Mouse (Mus musculus) left cerebral cortex, adult 18-20 months (tissue): ENCODE results near the gene Bmpr2. TPM values are rescaled to one million over a fixed set of nuclear protein-coding genes. Genes with fewer than 3 reads are reported as not detected.
"Not testable (repeated sequence)": the region's sequence is repeated elsewhere in the genome, so short reads cannot be mapped to it uniquely, and the experiment has no call there.

ENCODE experiments used
- DNase-seq, 2 experiments: peaks; one replicate each; pipeline ENCODE4 v3.0.0; 2021 to 2022; ENCODE audit warnings: low spot score in 2 of 2, mixed read lengths in 1 of 2
- long read RNA-seq, 2 experiments: library from polyadenylated mRNA; stranded (forward); transcript quantifications; one replicate each; pipeline ENCODE4 v2.0.0; 2021
- total RNA-seq, 2 experiments: library from RNA; stranded (reverse); gene quantifications; 2 replicates each; pipeline ENCODE4 v1.2.3; 2021

Gene Bmpr2
- total RNA-seq, result 10 to 100 TPM; 90.8 to 91.0 TPM
- long read RNA-seq, experiment 1, full-length matches to known transcripts, result 2 of 9 reads
- long read RNA-seq, experiment 1, partial matches to known transcripts, result 5 of 9 reads
- long read RNA-seq, experiment 1, other reads (novel, unspliced or antisense), result 2 of 9 reads
- long read RNA-seq, experiment 2, partial matches to known transcripts, result 1 of 13 reads
- long read RNA-seq, experiment 2, other reads (novel, unspliced or antisense), result 12 of 13 reads

DNA sequence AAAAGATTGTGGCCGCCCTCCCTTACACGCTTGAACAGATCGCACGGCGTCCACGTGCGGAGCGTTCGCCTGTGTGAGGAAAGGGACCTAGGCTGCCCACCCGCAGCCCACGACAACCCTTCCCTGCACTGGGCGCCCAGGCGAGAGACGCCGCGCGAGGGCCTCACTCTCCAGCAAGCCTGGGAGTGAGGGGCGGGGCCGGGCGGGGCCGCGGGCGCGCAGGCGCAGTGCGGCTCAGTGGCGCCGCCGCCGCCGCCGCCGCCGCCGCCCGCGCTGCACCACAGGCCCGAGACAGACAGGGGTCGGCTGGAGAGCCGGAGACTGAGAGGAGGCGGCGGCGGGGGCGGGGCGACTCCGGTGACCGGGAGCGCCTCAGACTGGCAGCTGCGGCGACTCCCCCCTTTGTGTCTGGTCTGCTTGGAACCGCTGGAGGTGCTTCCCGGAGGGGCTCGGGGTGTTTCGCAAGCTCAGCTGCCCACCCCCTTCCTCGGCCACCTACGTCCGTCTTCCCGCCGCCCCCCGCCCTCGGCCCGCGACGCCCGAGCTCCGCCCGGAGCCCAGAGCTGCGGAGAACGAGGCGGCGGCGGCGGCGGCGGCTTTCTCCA, at the start of gene Bmpr2:
TSS of gene Bmpr2 (plus strand) at position 237 of the 605 bp plus-strand sequence.
- DNase-seq, result peak; percentile 73 to 87

DNA sequence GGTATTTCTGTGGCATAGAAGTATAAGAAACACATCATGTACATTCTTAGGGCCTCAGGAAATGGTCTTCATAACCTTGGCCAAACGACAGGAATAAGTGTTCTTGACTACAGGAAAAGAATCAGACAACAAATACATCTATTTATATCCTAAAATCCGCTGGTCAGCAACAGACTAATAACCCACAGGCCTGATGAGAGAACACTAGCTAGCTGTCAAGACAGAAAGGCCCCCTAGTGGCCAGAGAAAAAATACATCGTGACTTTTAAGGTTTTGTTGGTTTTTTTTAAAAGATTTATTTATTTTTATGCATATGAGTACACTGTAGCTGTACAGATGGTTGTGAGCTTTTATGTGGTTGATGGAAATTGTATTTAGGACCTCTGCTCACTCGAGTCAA, 43.3 kb upstream of the Bmpr2 start:
- peak in 1 of 2 experiments; percentile 20 for DNase-seq

DNA sequence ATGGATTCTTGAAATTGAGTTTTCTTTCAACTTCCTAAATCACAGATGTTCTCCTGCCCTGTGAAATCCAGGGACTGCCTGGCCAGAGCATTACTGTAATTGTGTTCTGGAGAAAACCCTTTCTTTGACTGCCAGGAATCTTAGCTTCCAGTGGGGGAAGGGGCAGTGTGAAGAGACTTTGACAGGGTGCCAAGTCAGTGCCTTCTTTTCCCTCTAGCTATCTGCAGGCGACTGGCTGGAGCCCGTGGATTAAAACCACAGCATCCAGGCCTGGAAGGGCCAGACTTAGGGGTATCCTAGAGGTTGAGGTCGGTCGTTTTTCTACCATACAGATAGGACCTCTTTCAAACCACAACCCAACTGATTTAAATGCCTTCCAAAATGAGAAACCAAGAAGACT, 37.5 kb upstream of the Bmpr2 start:
- DNase-seq, result no peak

DNA sequence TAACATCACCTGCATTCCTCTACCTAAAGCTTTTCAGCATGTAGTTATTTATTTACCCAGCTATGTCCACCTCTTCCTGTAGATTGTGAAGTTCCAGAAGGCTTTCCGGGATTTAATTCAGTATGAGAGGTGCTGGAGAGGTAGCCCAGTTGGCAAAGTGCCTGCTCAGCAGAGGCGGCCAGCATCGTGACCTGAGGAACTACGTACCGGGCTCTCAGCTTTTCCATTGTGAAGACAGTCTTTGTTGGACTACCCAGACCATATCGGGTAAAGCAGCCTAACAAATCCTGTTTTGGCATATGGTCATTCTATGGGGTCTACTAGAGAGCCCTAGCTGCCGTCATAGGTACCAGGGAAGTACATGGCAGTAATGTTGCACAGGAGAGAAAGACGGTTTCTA, 33.1 kb upstream of the Bmpr2 start:
- DNase-seq, result no peak

DNA sequence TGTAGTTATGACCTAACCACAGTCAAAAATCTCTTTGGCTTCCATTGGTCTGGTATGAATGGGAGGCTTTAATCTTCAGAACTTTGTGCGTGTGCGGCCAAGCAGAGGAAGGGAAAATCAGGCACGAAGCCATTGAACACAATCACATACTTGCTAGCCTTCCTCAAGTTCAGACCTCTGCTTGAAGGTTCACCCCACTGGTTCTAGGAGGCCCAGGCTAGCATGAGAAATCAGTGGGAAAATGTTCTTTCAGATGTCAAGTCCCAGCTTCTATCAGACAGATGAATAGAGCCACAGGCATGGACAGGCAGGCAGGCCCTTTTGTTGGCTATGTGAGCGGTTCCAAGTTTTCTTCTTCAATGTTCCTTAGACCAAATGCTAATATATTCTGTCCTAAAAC, 32.5 kb upstream of the Bmpr2 start:
- no peak for DNase-seq

DNA sequence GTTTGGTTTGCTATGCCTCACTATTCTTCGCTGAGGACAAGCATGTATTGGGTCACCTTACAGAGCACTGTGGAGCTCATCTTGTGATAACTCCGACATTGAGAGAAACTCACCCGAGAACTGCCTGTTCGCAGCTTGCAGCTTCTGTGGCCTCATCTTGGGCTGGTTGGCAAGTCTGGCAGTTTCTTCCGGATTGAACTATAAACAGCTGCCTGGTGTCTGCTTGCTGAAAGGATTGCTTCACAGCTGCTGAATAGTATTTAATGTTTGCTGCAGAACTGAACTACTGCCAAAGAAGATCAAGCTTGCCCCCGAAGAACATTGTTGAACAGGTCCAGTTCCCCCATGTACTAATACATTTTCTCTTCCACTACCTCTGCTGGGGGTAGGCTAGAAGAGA, 29.1 kb upstream of the Bmpr2 start:
- DNase-seq, result no peak

DNA sequence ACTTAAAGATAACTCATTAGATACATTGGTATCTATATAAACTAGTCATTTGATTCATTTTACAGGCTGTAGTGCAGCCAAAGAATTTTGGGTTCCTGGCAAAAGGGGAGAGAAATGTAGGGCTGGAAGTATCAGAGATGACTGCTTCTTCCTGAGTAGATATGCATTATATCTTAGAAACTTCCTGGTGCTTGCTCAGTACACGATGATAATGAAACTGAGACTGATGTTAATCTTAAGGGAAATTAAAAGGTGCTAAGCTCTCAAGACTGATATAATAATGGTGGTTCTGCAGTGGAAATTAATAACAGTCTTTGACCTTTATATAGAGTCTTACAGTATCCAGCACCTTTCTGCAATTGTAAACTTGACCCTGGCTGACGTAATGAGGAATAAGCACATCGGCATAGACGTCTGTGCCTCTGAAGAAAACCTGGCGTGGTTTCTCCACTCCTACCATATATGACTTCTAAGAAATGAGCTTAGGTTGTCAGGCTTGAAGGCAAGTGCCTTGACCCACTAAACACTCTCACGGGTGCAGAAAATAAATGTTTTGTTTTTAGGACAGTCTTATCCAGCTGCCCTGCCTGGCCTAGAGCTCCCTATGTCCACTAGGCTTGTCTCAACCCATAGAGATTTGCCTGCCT, 24.3 kb upstream of the Bmpr2 start:
- DNase-seq, result no peak

DNA sequence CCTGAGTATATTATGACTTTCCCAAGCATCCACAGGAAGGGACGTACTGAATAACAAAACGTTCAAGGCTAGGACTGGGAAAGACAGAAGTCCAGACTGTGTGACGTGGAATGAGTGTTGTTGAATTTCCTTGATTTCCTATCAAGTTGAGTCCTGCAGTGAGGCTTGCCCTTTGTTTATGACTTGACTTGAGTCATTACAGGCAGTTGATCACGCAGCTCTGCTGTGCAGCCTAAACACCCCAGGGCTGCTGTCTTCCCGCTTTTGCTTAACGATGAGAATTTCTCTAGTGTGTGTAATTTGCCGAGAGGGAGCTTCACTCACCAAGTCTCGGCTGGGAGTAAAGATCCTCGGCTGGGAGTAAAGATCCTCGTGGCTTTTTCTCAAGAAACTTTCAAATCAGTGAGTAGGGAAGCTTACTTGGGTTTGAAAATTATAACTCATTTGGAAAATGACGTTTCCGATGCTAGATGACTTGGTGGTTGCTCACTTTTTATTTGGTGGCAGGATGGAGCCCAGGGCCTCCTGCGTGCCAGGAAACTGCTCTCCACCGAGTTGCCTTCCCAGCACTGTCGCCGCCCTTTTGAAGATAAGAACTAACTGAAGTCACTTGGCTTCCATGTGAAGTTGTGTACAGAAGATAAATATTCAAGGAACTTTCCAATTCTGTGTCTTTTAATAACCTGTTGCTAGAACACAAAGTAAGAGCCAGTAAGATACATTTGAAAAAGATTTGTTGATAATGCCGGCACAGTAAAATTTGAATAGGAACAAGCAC, 23.4 kb upstream of the Bmpr2 start:
- DNase-seq, result no peak

DNA sequence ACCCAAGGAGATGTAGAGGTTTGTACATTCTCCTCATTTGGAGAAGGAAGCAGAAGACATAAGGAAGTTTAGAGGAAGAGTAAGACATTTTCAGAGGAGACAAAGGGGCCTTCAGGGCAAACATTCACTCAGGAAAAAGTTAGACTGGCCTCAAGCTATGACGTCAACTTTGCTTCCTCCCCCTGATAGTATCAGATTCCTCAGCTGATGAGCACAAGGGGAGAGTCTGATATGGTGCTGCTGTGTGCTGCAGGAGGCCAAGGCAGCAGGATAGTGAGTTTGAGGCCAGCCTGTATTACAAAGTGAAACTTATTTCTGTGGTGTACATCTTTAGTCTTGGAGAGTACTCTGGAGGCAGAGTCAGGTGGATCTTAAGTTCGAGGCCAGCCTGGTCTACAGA, 14.2 kb upstream of the Bmpr2 start:
- DNase-seq, result no peak

DNA sequence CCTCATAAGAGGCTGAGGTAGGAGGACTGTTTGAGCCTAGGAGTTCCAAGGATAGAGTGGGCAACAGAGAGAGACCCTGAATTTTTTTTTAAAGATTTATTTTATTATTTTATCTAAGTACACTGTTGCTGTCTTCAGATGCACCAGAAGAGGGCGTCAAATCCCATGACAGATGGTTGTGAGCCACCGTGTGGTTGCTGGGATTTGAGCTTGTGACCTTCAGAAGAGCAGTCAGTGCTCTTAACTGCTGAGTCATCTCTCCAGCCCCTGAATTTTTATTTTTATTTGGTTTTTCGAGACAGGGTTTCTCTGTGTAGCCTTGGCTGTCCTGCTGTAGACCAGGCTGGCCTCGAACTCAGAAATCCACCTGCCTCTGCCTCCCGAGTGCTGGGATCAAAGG, 13.5 kb upstream of the Bmpr2 start:
- not testable (repeated sequence) for DNase-seq

DNA sequence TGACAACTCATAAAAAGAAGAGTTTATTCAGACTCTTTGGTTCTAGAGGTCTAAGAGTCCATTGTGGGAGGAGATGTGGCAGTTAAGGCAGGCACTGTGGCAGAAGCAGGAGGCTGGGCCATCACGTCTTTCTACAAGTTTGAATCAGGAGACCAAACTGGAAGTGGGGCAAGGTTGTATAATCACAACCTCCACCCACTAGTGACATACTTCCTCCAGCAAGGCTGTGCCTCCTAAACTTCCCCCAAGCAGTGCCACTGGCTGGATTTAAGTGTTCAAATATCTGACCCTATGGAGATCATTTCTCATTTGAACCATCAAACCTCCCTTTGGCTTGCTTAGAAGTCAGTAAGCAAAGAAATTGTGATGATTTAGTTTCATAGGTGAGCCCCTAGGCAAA, 7.9 kb upstream of the Bmpr2 start:
- no peak for DNase-seq

DNA sequence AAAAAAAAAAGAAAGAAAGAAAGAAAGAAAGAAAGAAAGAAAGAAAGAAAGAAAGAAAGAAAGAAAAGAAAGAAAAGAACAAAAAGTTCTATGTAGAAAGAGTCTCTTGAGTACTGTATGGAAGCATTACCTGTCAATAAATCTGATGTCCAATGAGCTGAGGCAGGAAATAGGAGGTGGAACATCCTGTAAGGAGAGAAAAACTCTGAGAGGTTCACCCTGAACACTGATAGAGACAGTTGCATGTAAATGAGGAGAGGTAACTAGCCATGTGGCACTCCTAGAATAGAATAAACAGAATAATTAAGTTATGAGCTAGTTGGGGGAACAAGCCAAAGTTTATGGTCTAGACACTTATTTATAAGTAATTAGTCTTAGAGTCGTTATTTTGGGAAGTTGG, 4.9 kb upstream of the Bmpr2 start:
- DNase-seq, result no peak

DNA sequence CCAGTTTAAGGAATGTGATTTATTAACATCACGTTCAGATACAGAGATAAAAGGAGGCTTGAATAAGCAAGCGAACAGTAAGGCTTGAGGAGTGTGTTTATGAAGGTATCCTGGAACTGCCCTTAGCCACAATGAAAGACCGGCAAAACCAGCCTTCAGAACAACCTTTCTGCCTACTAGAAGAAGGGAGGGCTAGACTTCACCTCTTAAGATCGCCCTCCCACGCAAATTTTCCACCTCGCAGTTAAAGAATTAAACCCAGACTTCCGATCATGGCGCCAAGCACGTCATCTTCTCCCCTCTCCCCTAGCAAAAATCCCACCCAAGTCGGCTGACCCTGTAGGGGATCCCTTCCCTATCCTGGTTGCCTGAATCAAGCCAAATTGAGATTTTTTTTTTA, 992 bp upstream of the Bmpr2 start:
- DNase-seq, result peak; percentile 15 to 18

DNA sequence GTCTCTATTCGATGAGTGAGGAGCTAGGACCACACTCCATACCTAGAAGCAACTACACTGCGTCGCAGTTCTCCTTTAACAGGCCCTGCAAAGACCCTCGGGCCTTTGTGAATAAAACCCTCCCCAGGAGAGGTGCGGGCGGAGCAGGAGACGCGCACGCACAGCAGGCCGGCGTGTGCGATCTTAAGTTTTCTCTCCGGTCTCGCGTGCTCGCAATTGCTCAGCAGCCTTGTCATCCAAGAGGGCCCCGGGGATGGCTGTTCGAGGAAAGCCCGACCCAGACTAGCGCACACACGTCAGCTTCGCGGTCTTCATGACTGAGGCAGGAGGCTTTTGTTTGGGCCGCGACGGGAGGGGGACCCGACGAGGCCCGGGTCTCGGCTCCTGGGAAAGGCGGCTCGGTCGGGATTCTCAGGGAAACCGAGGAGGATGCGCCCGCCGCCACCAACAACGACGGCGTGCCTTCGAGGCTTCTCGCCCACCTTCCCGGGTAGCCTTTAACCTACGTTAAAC, 493 bp upstream of the Bmpr2 start:
- peak; percentile 34 to 60 for DNase-seq

DNA sequence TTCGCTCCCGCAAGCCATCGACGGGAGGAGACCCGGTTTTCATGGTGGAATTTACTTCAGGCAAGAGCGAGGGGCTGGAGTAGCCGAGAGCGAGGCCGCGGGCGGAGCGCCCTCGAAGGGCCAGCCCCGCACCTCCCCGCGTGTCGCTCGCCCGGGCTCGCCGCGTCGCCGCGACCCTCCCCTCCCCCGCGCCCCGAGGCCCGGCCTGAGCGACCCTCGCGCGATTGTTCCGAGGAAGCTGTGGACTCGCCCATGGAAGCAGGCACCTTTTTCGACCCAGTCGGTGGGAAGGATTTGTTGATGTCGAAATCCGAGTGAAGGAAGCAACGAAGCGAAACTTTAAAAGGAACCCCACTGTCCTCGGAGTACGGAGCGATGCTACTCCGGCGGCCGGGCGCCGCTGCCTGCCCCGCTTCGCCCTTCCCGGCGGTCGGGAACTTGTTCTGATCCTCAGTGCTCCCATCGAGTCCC, 616 bp downstream of the Bmpr2 start:
- DNase-seq, result peak; percentile 24 to 31

DNA sequence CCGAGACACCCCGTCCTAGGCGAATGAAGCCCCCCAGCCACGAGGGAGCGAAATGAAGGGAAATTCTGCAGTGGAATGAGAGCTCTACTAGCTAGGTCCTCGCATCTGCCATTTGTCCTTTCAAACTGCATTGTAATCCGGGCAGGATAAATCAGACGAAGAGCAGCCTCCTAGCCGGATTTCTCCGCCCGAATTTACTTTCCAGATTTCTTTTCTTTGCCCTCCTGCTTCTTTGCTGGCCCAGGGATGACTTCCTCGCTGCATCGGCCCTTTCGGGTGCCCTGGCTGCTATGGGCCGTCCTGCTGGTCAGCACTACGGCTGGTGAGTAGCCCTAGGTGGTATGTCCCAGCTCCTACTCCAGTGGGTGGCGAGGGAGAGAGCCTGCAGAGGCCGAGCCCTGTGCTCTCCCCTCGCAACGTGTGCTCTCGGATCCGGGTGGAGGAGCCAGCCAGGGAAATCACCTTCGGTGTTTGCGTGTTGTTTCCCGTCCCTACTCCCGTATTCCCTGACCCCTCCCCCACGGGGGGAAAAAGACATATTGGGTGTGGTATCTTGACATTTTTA, 1.3 kb downstream of the Bmpr2 start:
- peak; percentile 12 to 29 for DNase-seq

DNA sequence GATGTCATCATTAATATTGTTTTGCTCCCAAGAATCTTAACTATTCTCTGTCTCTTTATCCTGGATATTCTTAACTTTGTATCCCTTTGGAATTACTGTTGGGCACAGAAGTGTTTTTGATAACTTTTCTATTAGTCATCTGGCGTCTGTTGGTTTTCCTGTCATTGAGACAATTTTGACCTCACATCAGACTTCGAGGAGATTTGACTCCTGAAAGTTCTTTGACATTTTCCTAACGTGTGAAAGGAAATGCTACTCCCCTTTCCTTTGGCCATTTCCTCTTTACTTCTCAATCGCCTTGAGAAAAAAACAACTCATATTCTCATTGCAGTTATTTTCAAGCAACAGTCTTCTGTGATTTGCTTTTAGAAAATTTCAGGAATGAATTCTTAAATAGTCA, 2.1 kb downstream of the Bmpr2 start:
- DNase-seq, result no peak

DNA sequence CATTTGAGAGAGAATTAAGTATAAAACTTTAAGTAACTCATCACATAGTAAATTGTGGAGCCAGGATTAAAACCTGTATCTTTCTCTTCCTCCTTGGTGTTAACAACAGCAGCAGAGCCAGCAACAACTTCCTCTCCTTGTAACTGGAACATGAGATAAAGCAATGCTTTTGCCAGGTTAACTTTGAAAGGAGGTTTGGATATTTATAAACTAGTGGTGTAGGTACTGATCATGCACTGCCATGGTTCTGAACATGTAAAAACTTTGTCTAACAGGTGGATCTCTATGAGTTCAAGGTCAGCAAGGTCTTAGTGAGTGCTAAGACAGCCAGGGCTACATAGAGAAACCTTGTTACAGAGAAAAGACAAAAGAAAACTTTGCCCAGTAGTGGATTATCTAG, 3.4 kb downstream of the Bmpr2 start:
- no peak for DNase-seq

DNA sequence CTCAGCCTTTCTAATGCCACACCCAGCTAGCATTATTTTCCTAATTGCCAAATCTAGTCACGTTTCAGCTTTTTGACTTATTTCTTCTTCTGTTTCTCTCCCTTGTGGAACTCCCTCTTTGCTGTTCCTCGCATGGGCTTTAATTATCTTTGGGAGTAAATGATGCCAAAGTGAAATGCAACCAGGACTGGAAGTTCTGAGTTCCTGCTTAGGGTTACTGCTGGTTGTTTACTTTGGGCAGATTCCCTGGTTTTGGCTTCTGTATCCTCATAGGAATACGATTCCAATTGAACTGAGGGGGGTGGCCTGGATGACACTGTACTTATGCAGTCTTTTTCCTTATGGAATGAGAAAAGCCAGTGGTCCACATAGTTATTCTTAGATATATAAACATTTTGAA, 8.7 kb downstream of the Bmpr2 start:
- DNase-seq, result no peak

DNA sequence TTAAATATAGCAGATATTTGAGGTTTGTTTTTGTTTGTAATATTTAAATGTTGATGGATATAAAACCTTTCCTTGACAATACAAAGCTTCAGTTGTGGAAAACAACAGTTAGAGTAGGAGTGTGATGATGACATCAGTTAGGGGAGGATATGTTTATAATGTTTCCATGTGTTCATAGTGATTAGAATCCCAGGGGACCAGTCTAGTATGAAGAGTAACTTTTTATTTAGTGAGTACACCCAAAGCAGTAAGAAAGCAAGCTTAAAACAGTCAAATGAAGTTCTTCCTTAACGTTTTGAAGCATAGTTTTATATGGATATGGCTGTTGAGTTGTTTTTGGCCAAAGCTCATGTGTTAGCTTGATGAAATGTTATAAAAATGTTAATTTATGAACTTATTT, 17.9 kb downstream of the Bmpr2 start:
- DNase-seq, result no peak

DNA sequence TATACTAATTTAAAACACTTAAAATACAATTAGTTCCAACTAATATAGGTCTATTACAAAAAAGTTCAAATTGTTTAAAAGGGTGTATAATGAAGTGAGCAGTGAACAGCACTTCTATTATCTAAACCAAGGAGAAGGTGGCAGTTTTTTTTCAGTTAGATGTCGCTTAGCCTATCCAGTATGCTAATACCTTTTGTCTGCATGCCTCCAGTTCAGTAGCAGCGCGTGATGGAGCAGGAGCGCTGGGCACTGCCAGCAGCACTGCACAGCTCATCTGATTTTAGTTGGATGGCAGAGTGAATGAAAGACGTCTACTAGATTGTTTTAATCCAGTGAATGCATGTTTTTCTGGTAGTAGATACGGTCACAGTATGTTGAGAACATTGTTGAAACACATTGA, 25.8 kb downstream of the Bmpr2 start:
- no peak for DNase-seq
